Mouse (Mus musculus) thymus, adult 2 months (tissue): ENCODE results near the gene Snai1.

Experiments
- CTCF ChIP-seq: fragments of 200-500 bp; IDR thresholded peaks from 2 replicates; pipeline ENCODE4 v1.5.1; 2012; ENCODE audit warnings: mild to moderate bottlenecking, control low read depth, low read length, moderate library complexity, borderline replicate concordance; ENCODE audit not compliant: control insufficient read depth, poor library complexity, insufficient read depth; ENCODE audit errors: extremely low read depth
- POLR2A ChIP-seq: fragments of 200-500 bp; IDR thresholded peaks from 2 replicates; pipeline ENCODE4 v1.6.1; 2012; ENCODE audit warnings: mild to moderate bottlenecking, low read length, control low read depth, moderate library complexity; ENCODE audit not compliant: control insufficient read depth, poor library complexity, insufficient read depth; ENCODE audit errors: extremely low read depth

DNA sequence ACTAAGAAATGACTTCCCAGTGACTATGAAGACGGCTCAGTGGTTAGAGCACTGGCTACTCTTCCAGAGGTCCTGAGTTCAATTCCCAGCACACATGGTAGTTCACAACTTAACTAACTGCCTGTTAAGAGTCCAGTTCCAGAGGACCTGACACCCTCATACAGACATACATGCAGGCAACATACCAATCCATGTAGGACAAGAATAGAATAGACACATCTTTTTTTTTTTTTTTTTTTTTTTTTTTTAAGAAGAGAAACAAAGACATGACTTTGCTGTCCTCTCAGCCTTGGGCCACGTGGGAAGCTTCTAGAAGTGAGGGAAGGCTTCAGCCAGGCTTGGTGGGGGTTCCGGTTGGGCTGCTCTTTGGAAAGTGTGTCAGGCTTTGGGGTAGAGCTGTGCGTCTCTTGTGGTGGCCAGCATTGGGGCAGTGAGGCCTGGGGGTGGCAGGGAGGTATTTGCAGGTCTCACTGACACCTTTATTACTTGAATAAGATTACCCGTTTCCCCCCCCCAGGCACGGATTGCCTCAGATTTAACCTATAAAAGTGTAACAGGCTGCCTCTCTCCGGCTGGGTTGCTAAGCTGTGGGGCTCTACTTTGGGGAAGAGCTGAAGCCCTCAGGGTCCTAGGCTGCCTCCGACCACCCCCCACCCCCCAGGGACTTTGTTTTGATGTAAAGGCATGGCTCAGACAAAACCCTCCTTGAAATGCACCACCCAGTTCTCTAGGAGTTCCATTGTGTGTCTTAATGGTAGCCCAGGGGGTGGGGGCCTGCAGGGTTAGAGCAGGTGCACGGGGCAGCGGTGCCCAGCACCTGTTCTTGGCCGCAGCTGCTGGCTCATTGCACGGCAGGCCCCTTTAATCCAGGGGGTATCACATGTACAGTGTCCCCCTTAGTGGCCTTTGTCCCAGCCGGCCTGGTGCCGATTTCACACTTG, 1.8 kb downstream of the Snai1 start:
- no peak for TF ChIP-seq POLR2A
- TF ChIP-seq CTCF = no peak
